Mouse (Mus musculus) gonadal fat pad, adult 2 months (tissue): ENCODE results near the gene Nup107. TPM values are rescaled to one million over a fixed set of nuclear protein-coding genes. Genes with fewer than 3 reads are reported as not detected.
"Not testable (repeated sequence)": the region's sequence is repeated elsewhere in the genome, so short reads cannot be mapped to it uniquely, and the experiment has no call there.

Source experiments
- DNase-seq: peaks from one replicate; pipeline ENCODE4 v3.0.0-alpha.2; 2012; ENCODE audit warnings: low read depth
- polyA plus RNA-seq: library from polyadenylated mRNA; depleted of rRNA; stranded (reverse); fragments of >200 nt; gene quantifications from 2 replicates; pipeline ENCODE4 v1.2.3, GENCODE M21; 2012

Nup107 gene
- polyA plus RNA-seq, 1 experiment: 7.7 TPM

DNA sequence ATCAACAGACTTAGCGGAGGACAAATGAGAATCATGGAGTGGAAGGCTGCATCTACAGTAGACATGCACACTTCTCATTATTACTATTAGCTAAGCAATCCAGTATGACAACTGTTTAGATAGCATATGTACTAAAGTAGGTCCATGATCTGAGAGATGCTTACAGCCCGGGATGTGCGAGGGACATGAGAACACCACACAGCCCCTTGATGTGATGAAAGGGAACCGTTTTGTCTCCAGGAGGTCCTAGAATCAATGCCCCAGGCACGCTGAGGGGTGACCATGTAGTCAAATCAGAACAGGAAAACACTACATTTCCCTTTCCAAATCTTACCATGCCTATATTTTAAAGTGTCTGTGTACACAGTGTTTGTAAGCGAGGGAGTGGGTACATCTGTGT lies 40.8 kb downstream of the Nup107 start:
- no peak for DNase-seq

DNA sequence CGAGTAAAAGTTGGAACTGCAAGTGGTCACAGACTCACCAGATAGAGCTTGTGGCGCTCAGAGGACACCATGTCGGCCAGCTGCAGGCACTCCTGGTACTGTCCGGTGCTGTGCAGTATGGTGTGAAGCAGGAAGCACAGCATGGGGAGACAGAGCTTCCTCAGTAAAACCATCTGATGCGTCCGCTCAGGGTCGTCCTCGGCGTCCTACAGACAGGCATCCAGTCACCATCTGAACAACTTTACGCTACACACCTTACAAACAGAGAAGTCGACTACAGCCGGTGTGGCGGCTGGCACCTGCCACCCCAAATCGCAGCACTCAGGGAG lies 41.3 kb downstream of the Nup107 start:
- DNase-seq: no peak

- DNase-seq: no peak
Measured at GRCm38 (mm10) chr10:117750529-117751281, 41.8 kb downstream of the Nup107 start.

DNA sequence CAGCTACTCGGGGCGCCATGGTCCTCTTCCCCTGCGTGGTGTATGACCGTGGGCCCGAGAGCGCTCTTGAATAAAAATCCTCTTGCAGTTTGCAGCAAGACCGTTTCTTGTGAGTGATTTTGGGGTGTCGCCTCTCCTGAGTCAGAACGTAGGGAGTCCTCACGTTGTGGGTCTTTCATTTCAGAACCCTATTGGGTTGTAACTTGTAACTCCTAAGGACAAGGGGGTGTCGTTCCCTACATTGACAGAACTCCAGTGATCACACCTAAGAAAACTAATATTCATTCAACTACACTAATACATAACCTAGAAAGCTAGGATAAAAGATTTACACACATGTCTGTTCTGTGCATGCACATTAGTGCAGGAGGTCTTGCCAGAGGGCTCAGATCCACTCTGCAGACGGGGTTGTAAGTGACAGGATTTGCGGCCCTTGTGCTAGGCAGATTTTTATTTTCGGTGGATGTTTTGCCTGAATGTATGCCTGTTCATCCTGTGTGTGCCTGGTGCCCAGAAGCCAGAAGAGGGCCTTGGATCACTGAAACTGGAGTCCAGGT lies 42.6 kb downstream of the Nup107 start:
- DNase-seq: no peak

GRCm38 (mm10) chr10:117749050-117749686 lies 43.3 kb downstream of the Nup107 start:
- DNase-seq: no peak

GRCm38 (mm10) chr10:117748276-117749049 lies 44.0 kb downstream of the Nup107 start:
- DNase-seq: no peak

DNA sequence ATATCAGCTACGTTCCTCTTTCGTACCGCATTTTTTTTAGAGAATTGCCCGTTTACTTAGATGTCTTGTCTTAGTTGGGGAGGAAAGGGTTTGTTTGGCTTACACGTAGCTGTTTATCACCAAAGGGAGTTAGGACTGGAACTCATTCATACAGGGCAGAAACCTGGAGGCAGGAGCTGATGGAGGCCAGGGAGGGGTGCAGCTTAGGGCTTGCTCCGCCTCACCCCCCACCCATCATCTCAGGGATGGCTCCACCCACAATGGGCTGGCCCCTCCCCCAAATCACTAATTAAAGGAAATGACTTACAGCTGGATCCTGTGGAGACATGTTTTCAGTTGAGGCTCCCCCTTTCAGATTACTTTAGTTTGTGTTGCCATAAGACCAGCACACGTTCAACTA lies 44.8 kb downstream of the Nup107 start:
- no peak for DNase-seq

DNA sequence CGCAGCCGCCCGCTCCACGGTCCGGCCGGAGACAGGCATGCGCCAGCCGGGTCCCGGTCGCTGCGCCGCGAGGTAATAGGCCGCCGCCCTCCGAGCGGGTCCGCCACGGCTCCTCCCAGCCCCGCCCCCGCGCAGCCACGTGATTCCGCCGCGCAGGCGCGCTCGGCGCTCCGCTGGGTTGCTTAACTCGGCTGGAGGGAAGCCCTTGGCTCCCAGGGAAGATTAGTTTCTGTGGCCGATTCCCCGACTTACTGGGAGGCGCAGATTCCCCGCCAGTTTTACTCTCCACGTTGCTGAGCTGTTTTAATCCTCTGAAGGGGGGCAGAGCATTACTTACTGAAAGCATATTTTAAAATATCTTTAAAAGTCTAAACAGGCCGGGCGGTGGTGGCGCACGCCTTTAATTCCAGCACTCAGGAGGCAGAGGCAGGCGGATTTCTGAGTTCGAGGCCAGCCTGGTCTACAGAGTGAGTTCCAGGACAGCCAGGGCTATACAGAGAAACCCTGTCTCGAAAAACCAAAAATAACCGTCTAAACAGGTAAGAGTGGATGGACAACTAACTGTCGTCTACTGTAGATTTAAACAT lies 46.1 kb downstream of the Nup107 start, which contains the start of gene Slc35e3:
Gene Slc35e3 (minus strand): TSS at position 69 of the 587 bp plus-strand sequence.
- DNase-seq: no peak

GRCm38 (mm10) chr10:117745570-117746296 lies 46.8 kb downstream of the Nup107 start:
- DNase-seq: not testable (repeated sequence)

DNA sequence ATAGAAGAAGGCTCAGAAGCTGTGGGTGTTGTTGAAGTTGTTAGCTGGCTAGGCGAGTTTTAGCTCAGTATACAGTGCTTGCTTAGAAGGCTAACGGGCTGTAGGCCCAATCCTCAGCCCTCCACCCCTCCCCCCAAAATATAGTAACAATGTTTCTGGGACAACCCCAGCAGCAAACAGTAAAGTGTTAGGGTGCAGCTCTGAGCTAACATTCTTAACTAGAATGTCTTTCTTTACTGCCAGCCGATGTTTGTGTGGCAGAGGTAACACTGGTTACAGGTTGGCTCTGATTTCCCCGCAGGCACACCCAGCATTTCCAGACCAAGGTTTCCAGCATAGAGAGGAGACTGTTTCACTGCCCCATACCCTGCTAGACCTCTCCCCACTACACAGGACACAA lies 48.6 kb downstream of the Nup107 start:
- DNase-seq: no peak

DNA sequence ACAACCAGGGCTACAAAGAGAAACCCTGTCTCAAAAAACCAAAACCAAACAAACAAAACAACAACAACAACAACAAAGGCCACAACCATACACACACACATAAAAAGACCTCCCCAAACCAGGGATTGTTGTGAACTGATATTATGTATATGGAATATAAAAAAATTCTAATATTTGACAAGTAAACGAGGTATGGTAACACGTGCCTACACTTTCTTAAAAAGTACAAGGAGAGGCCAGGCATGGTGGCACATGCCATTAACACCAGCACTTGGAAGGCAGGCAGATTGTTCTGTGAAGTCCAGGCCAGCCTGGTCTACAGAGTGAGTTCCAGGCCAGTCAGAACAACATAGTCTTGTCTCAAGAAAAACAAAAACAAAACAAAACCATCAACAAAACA lies 49.3 kb downstream of the Nup107 start:
- DNase-seq: no peak

DNA sequence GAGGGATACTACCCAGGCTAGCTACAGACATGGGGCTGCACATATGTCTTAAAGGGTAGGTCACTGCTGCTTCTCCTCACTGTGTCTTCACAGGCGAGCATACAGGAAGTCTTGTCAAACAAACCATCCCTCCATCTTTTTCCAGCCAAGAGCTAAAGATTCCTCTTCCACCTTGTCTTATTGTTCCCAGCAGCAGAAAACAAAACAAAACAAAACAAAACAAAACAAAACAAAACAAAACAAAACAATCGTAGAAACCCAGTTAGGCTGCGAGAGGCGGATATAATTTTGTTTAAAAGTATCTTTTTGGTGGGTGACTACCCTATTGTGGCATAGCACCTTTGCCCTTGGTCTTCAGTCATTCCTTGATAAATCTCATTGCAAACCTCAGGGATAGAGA lies 49.9 kb downstream of the Nup107 start:
- no peak for DNase-seq

DNA sequence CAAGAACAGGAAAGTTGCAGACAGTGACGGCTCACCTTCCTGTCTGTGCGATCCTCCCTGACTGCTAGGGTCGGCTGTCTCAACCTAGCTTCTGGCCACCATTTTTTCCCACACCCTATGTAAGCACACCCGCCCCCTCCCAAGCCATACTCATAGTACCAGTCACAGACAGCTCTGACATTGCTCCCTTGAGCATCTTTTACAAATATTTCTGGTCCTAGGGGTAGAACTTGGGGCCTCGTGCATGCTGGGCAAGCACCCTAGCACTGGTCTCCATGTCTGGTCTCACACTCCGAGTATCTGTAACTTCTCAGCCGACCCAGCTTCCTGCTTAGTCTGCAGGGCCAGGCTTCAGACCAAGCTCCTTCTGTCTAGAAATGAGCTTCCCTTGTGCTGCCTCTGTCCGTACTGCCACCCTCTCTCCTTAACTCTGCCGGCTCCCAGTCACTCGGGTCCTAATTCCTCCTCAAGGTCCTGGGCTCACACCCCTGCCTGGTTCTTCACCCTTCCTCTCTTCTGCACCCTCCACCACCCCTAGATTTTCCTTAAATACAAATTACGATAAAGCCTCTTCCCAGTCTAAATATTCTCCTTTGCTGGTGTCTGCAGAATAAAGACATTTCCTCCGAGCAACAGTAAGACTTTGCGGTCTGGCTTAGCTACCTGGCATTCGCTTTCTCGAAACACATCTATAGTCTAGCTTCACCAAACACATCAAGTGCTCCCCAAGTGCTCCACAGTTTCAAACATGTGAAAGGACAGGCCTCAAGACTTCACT lies 50.6 kb downstream of the Nup107 start:
- DNase-seq: no peak

- no peak for DNase-seq
Measured at GRCm38 (mm10) chr10:117740921-117741320, 51.6 kb downstream of the Nup107 start.

DNA sequence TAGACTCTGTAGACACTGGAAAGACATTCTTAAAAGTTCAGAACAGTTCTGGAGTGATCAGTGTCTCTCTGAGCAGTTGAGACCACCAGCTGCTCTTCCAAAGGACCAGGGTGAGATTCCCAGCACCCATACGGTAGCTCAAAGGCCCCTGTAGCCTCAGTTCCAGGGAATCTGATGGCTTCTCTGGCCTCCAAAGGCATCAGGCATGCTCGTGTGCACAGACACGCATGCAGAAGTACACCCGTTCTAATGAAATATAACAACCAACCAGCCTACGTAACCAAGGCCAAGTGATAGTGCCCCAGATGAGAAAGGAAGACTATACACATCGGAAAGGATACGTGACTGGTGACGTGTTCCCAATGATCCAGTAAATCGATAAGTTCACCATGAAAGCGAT lies 52.3 kb downstream of the Nup107 start:
- DNase-seq: no peak

DNA sequence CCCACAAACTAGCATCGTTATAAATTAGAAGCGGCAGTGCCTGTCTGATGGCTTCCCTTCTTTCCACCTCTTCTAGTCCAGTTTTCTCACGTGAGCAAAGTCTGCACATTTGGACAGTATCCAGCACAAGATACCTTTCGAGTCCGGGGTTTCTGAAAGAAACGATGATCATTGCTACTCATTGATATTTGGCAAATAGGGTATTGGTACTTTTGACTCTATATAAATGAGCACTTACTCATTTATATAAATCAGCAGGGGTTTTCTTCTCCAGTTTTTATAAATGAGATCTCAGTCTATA lies 52.9 kb downstream of the Nup107 start:
- DNase-seq: no peak

DNA sequence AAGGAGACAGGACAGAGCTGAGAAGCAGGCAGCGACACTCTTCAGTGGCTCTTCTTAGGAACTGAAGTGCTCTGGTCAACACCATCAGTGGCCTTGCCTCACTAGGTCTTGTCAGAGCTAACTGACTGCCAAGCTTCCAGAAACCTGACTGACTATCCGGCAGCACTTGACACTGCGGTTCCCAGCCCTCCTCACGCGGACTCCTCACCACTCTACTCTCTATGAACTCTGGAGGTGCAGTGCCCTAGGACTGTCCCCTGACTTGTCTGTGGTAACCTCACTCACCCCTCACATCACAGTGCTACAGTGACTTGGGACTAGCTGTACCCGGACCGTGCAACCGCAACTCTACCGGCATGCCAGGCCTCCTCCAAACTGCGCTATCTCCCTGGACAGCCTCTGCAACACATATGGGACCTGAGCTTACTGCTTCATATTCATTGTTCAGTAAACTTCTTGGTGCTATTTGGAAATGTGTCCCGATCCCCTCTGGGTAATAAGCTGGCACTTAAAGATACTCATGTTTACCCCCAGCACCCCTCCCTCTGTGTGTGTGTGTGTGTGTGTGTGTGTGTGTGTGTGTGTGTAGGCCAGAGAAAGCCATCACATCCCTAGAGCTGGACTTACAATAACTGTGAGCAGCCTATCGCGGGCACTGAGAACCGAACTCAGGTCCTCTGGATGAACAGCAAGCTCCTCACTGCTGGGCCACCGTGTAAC lies 53.4 kb downstream of the Nup107 start:
- DNase-seq: no peak

DNA sequence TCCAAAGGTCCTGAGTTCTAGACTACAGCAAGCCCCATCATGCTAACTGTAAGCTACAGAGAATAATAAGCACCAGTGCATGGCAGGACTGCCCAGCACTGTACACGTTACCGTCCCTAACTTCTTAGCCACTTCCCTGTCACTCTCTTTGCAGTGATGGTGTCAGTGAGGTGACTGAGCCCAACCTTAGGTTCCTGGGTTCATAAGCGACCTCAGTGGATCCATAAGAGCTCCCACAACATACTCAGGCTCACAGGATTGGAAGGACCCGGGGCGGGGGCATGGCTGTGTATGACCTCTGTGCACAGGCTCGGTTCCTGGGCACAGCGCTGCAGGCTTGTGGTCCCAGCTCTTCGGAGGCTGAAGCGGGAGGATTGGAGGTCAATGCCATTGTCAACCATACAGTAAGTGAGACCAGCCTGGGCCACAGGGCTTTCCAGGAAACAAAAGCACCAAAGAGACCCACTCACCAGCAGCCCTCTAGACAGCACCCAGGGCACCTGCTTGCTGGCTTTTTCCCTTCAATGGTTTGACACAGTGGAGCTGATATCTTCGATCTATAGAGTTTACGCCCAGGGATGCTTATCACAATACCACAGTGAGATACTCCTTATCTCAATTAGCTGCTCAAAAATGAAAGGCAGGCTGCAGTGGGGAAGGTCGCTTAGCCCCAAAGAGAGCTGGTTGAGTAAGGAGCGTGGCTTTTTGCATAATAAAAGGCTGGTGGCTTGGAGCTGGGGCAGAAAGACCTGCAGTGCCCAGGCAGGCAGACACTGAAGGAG lies 54.2 kb downstream of the Nup107 start:
- DNase-seq: no peak

DNA sequence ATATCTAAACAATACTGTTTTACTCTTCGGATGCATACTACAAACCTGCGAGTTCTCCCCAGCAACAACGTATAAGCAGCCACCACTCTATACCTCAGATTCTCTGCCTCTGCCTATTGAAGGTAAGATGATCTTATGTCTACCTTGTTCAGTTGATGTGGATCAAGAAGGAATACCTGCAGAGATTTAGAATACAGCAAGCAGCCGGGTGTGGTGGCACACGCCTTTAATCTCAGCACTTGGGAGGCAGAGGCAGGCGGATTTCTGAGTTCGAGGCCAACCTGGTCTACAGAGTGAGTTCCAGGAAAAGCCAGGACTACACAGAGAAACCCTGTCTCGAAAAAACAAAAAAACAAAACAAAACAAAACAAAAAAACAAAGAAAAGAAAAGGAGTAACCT lies 55.0 kb downstream of the Nup107 start:
- DNase-seq: not testable (repeated sequence)
